Mouse (Mus musculus) thymus, postnatal 0 days (tissue): ENCODE results near the gene 4933428G20Rik. TPM values are rescaled to one million over a fixed set of nuclear protein-coding genes. Genes with fewer than 3 reads are reported as not detected.

Source experiments
- DNase-seq: peaks from one replicate; pipeline ENCODE4 v3.0.0-alpha.2; 2015; ENCODE audit warnings: low spot score
- polyA plus RNA-seq: library from polyadenylated mRNA; unstranded; fragments of >200 nt; fragmentation: Nextera tagmentation; extraction: Ambion mirVana; gene quantifications from 2 replicates; pipeline ENCODE4 v1.2.1, GENCODE M21; 2015

Gene 4933428G20Rik
- polyA plus RNA-seq, 1 experiment from 2014 or later = 0.09 TPM

GRCm38 (mm10) chr11:97463991-97464390 is 36.1 kb downstream of the 4933428G20Rik start:
- no peak for DNase-seq

GRCm38 (mm10) chr11:97463166-97463565 is 37.0 kb downstream of the 4933428G20Rik start:
- no peak for DNase-seq

GRCm38 (mm10) chr11:97462538-97462937 is 37.6 kb downstream of the 4933428G20Rik start:
- no peak for DNase-seq

- no peak for DNase-seq
Measured at GRCm38 (mm10) chr11:97461307-97461820, 38.8 kb downstream of the 4933428G20Rik start.

- no peak for DNase-seq
Measured at GRCm38 (mm10) chr11:97457120-97457519, 43.0 kb downstream of the 4933428G20Rik start.

GRCm38 (mm10) chr11:97451625-97452024 is 48.5 kb downstream of the 4933428G20Rik start:
- no peak for DNase-seq

GRCm38 (mm10) chr11:97450305-97450922 is 49.7 kb downstream of the 4933428G20Rik start:
- no peak for DNase-seq

GRCm38 (mm10) chr11:97449601-97450293 is 50.4 kb downstream of the 4933428G20Rik start:
- DNase-seq = no peak

- no peak for DNase-seq
Measured at GRCm38 (mm10) chr11:97448611-97449394, 51.3 kb downstream of the 4933428G20Rik start.

- no peak for DNase-seq
Measured at GRCm38 (mm10) chr11:97447979-97448378, 52.2 kb downstream of the 4933428G20Rik start.

- DNase-seq = no peak
Measured at GRCm38 (mm10) chr11:97445999-97446511, 54.1 kb downstream of the 4933428G20Rik start.

- DNase-seq = no peak
Measured at GRCm38 (mm10) chr11:97445596-97445995, 54.5 kb downstream of the 4933428G20Rik start.

- DNase-seq = no peak
Measured at GRCm38 (mm10) chr11:97442891-97443675, 57.1 kb downstream of the 4933428G20Rik start.

- DNase-seq = peak; percentile 19
Measured at GRCm38 (mm10) chr11:97441658-97442125, 58.4 kb downstream of the 4933428G20Rik start.

- no peak for DNase-seq
Measured at GRCm38 (mm10) chr11:97441036-97441657, 59.0 kb downstream of the 4933428G20Rik start.

Other genes with a start within 250 kb of the 4933428G20Rik start
- 57.2 and 64.4 TPM in 2 replicates for gene Npepps, start 219.7 kb downstream of the 4933428G20Rik start, polyA plus RNA-seq
- 40.8 and 41.0 TPM in 2 replicates for gene Mrpl45, start 184.6 kb downstream of the 4933428G20Rik start, polyA plus RNA-seq
- gene Gpr179, start 148.3 kb downstream of the 4933428G20Rik start, polyA plus RNA-seq = 0.27 and 0.38 TPM in 2 replicates
- 3.1 and 3.7 TPM in 2 replicates for gene Socs7, start 137.8 kb downstream of the 4933428G20Rik start, polyA plus RNA-seq
- gene Arhgap23, start 84.8 kb downstream of the 4933428G20Rik start, polyA plus RNA-seq = 1.6 and 2.9 TPM in 2 replicates
- gene Srcin1, start 75.8 kb upstream of the 4933428G20Rik start, polyA plus RNA-seq = 0.05 and 0.06 TPM in 2 replicates
- gene Epop, start 129.4 kb upstream of the 4933428G20Rik start, polyA plus RNA-seq = 1.8 and 2.2 TPM in 2 replicates
- gene Mllt6, start 163.1 kb upstream of the 4933428G20Rik start, polyA plus RNA-seq = 1.9 and 2.4 TPM in 2 replicates
- gene Cisd3, start 185.5 kb upstream of the 4933428G20Rik start, polyA plus RNA-seq = 35.0 and 40.4 TPM in 2 replicates
- gene Pcgf2, start 200.2 kb upstream of the 4933428G20Rik start, polyA plus RNA-seq = 4.8 and 5.4 TPM in 2 replicates
- gene Psmb3, start 203.1 kb upstream of the 4933428G20Rik start, polyA plus RNA-seq = 711 and 747 TPM in 2 replicates
- gene Pip4k2b, start 244.4 kb upstream of the 4933428G20Rik start, polyA plus RNA-seq = 2.5 and 2.6 TPM in 2 replicates